Mouse (Mus musculus): ENCODE data around the gene Hic1.

DNA sequence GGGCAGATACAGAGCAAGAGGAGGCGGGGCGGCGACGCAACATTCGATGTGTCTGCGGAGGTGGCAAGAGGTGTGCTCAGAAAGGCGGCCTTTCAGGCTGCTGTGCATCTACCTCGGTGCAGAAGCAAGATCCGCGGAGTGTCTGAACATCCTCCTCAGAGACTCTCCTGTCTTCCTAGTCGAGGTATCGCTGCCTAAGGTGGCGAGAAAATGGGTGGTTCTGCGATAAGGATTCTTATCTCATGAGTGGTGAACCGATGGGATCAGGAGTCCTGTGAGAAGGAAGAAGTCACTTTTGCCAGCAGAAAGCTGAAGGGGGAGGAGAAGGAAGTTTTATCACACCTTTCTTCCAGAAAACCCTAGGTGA is 4.5 kb upstream of the Hic1 start:
- TF ChIP-seq CTCF (IDR thresholded peaks at IDR 0.05) (no peak), EP300 (IDR thresholded peaks at IDR 0.05) (no peak)
